Mouse (Mus musculus) kidney, embryonic 16.5 days (tissue): Measurements from ENCODE around the gene Med12l. TPM values are rescaled to one million over a fixed set of nuclear protein-coding genes. Genes with fewer than 3 reads are reported as not detected.

ENCODE experiments used
- ATAC-seq: fragments of 200-750 bp; cut with Nextera tagmentation; 2 replicates; pipeline ENCODE4 v1.8.0; 2017; ENCODE audit warnings: moderate TSS enrichment; ENCODE audit not compliant: low FRiP score, low TSS enrichment
- H3K27ac ChIP-seq: fragments of 300-500 bp; sonication (generic); 2 replicates; pipeline ENCODE4 v1.5.1; 2014; ENCODE audit warnings: low read length
- H3K27me3 ChIP-seq: fragments of 300-500 bp; sonication (generic); 2 replicates; pipeline ENCODE4 v1.6.1; 2014; ENCODE audit warnings: low read length, control low read depth, mixed read lengths; ENCODE audit not compliant: insufficient read depth
- H3K36me3 ChIP-seq: fragments of 300-500 bp; sonication (generic); 2 replicates; pipeline ENCODE4 v1.6.1; 2014; ENCODE audit warnings: low read length, control low read depth, mixed read lengths; ENCODE audit not compliant: insufficient read depth
- H3K4me1 ChIP-seq: fragments of 300-500 bp; sonication (generic); 2 replicates; pipeline ENCODE4 v1.6.1; 2014; ENCODE audit warnings: low read length, control low read depth, mixed read lengths; ENCODE audit not compliant: insufficient read depth
- H3K4me2 ChIP-seq: fragments of 300-500 bp; sonication (generic); replicated peaks from 2 replicates; pipeline ENCODE4 v1.6.1; 2014; ENCODE audit warnings: low read depth, low read length
- H3K4me3 ChIP-seq: fragments of 300-500 bp; sonication (generic); 2 replicates; pipeline ENCODE4 v1.5.1; 2014; ENCODE audit warnings: mild to moderate bottlenecking, low read length
- H3K9ac ChIP-seq: fragments of 300-500 bp; sonication (generic); replicated peaks from 2 replicates; pipeline ENCODE4 v1.6.1; 2014; ENCODE audit warnings: low read length
- H3K9me3 ChIP-seq: fragments of 300-500 bp; sonication (generic); 2 replicates; pipeline ENCODE4 v1.6.1; 2016; ENCODE audit warnings: low read length, control low read depth
- WGBS: fragments of 180-500 bp; shearing (Covaris S2); extraction: QIAGEN DNeasy Blood & Tissue Kit; methylation state at CpG from one replicate; pipeline ENCODE4 v1.1.7; 2014; 5-methylcytosine and 5-hydroxymethylcytosine counted together
- polyA plus RNA-seq: library from polyadenylated mRNA; unstranded; fragments of >200 nt; fragmentation: Nextera tagmentation; extraction: Ambion mirVana; gene quantifications from 2 replicates; pipeline ENCODE4 v1.2.1, GENCODE M21; 2015

Gene Med12l
- polyA plus RNA-seq, 1 experiment from 2014 or later = 2.1 TPM

DNA sequence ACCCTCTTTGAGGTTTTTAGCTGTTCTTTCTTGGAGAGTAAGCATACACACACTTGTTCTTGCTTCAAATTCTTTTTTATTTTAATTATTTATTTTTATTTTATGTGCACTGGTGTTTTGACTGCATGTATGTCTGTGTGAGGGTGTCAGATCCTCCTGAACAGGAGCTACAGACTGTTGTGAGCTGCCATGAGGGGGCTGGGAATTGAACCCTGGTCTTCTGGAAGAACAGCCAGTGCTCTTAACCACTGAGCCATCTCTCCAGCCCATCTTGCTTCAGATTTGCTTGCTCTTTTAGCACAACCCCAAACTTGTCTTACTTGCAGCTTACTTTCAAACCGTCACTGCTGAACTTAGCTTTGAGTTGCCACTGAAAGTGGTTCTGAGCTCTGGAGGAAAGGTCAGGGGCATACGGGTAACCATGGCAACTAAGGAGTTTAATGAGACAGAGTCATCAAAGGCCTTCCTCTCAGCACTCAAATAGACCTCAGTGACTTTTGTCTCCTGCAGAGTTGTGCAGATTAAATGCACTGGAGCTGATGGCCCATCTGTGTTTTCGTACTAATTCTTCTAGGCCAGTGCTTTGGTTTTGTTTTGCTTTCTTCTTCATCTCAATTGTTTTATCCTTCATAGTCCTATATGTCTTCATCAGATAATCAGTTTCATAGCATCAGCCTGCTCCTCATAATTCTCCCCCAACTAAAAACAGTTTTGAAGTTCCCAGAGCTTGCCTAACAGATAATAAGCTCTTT is 272.1 kb downstream of the Med12l start:
- Histone ChIP-seq H3K9ac (no peak overlapping the region), H3K27me3 (no peaks in the 10 kb centered on the region), H3K9me3 (no peaks in the 10 kb centered on the region), H3K4me1 (no peaks in the 10 kb centered on the region), H3K36me3 (no peaks in the 10 kb centered on the region), H3K4me2 (no peak overlapping the region), H3K4me3 (no peak overlapping the region), H3K27ac (no peak overlapping the region)
- WGBS = 28% methylated on average over 3 of the region's 3 CpGs
- no peak for ATAC-seq

DNA sequence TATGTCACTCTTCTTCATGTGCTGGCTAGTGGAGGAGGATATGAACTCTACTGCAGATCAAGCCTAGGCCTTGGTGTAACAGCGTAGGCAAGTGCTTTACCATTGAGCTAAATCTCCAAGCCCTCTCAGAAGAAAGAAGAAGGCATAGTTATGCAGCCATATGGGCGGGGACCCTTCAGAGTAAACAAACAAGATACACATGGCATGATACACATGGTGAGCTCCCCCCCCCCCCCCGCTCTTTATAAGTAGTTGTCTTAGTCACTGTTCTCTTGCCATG is 272.6 kb downstream of the Med12l start:
- 78% methylated on average over 3 of the region's 3 CpGs for WGBS
- no peak overlapping the region for H3K9ac ChIP-seq
- no peaks in the 10 kb centered on the region for H3K4me1 ChIP-seq
- no peak overlapping the region for H3K4me3 ChIP-seq
- no peak overlapping the region for H3K4me2 ChIP-seq
- H3K36me3 ChIP-seq = no peaks in the 10 kb centered on the region
- no peaks in the 10 kb centered on the region for H3K9me3 ChIP-seq
- H3K27ac ChIP-seq = no peak overlapping the region
- no peaks in the 10 kb centered on the region for H3K27me3 ChIP-seq
- ATAC-seq = no peak

DNA sequence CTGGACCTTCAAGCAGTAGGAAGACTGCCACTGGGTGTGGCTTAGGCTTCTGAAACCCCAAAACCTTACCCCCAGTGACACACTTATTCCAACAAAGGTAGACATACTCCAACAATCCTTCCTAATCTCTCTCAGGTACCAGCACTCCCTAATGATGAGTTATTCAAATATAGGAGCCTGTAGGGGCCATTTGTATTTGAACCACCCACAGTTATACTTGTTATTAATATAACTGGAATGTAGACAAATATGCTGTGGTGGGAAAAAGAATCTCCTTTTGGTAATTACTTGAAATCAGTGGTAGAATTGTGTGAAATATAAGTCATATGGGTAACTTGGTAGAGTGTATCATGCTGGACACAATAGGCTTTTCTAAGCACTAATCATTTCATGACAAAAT is 273.0 kb downstream of the Med12l start:
- no peak for ATAC-seq
- no peaks in the 10 kb centered on the region for H3K36me3 ChIP-seq
- no peak overlapping the region for H3K4me3 ChIP-seq
- no peak overlapping the region for H3K4me2 ChIP-seq
- H3K9me3 ChIP-seq = no peaks in the 10 kb centered on the region
- no peak overlapping the region for H3K27ac ChIP-seq
- H3K9ac ChIP-seq = no peak overlapping the region
- H3K27me3 ChIP-seq = no peaks in the 10 kb centered on the region
- no peaks in the 10 kb centered on the region for H3K4me1 ChIP-seq

DNA sequence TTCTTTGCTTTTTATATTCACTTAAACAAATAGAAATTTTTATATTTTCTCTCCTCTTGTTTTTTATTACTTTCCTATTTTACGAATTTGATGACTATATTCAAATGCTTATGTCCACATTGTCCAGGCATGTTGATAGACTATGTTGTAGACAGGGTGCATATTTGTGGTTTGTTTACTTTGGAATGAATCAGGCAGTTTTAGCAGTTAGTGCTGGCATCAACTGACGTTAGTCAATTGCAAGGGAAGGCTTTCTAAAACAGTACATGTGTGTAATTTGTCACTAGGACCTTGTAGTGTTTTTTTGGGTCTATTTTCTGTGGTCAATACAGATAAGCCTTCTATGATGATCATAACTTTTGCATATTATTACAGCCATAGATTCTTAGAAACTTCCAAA is 284.9 kb downstream of the Med12l start:
- Histone ChIP-seq H3K4me1 (no peaks in the 10 kb centered on the region), H3K27me3 (no peaks in the 10 kb centered on the region), H3K4me3 (no peak overlapping the region), H3K4me2 (no peak overlapping the region), H3K9ac (no peak overlapping the region), H3K9me3 (no peaks in the 10 kb centered on the region), H3K27ac (no peak overlapping the region), H3K36me3 (no peaks in the 10 kb centered on the region)
- whole genome bisulfite sequencing = 41% methylated on average over 2 of the region's 2 CpGs
- ATAC-seq = no peak

DNA sequence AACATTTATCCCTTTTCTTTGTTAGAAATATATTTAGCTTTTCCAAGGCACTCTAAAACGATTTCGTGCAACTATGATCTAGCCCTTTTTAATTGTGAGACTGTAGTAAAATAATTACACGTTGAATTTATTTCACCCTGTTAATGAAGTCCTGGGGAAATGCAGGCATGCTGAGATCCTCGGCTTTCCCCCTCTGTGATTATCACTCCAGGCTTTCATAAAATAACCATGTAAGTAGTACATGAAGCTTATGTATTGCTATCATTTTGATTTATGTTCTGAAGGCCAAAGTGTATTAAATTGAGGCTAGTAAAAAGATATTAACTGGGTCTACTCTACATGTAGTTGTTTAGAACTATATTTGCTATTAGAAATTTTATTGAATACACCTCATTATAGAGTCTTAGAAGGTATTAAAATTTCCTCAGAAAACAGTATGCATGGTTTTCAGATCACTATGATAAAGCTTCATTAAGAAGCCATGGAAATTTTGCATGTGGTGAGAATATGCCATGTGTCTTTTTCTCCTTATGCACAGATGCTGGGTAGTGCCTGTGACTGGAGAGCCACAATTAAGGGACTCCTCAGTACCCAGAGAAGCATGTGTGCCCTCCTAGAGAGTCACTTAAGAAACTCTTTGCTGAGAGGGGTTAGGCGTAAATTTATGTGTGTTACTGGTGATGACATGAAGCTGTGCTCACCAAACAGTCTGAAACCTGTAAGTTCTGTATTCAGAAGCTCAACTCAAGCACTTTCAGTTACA is 288.0 kb downstream of the Med12l start:
- no peak overlapping the region for H3K9ac ChIP-seq
- H3K4me3 ChIP-seq = no peak overlapping the region
- H3K27ac ChIP-seq = no peak overlapping the region
- no peaks in the 10 kb centered on the region for H3K9me3 ChIP-seq
- H3K36me3 ChIP-seq = no peaks in the 10 kb centered on the region
- no peaks in the 10 kb centered on the region for H3K4me1 ChIP-seq
- ATAC-seq = no peak
- H3K4me2 ChIP-seq = no peak overlapping the region
- no peaks in the 10 kb centered on the region for H3K27me3 ChIP-seq
- WGBS = 83% methylated on average over 5 of the region's 5 CpGs

DNA sequence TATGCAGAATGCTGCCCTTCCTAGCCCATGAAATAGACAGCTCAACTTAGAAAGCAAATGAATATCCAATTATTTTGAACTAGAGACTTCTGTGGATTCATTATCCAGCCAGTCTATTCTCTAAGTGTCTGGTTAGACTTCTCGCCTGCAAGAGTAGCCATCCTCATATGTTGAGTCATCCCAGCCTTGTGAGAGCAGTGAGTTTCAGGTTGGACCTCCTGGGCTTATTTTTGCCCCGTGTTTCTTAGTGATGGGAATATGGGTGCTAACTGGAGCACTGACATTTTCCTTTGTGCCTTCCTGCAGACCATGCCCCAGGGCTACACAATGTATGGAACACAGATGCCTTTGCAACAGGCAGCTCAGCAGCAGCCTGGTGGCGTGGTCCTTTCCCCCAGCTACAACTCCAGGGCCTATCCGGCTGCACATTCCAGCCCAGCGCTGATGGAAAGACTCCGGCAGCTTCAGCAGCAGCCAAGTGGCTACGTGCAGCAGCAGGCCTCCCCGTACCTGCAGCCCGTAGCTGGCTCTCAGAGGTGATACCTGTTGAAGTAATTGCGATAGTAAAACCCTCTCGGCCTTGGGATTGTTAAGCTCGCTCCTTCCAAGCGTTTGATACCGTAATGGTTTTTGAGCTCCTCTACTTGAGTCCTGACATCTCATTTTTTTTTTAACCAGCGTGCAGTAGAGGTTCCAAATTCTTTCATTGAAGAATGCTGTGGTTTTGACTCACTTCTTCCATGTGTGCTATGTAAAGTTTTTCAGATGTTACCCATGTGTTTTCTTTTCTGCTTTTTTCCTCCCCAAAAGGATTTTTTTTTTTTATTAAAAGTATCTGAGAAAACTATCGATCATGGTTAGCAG is 290.3 kb downstream of the Med12l start:
- Histone ChIP-seq H3K27ac (no peak overlapping the region), H3K4me2 (no peak overlapping the region), H3K4me1 (no peaks in the 10 kb centered on the region), H3K36me3 (no peaks in the 10 kb centered on the region), H3K9ac (no peak overlapping the region), H3K4me3 (no peak overlapping the region), H3K27me3 (no peaks in the 10 kb centered on the region), H3K9me3 (no peaks in the 10 kb centered on the region)
- 86% methylated on average over 16 of the region's 16 CpGs for WGBS
- ATAC-seq = no peak

DNA sequence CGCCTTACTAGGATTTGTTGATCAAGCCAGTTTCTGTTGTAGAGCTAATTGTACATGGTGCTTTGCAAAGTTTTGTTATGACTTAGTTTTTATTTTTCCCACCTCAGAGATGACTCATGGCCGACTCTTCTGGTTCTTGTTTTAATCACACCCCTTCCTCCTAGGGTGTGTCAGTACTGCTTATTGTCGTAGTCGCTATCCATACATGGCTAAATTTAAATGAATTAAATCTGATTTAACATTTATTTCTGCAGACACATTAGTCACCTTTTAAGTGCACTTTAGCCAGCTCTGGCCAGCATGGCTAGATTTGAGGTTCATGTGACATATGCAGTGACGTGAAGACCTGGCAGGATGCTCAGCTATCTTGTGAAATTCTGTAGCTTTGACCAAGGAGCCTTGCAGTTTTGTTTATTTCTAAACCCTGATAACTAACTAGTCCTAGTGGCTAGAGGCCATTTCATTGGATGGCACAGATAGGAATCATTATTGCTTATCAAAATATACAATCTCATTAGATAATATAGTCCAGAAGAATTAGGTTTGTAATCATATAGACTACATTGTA is 291.0 kb downstream of the Med12l start:
- H3K36me3 ChIP-seq = no peaks in the 10 kb centered on the region
- no peaks in the 10 kb centered on the region for H3K4me1 ChIP-seq
- no peak overlapping the region for H3K4me3 ChIP-seq
- no peak overlapping the region for H3K9ac ChIP-seq
- 91% methylated on average over 5 of the region's 5 CpGs for WGBS
- H3K27me3 ChIP-seq = no peaks in the 10 kb centered on the region
- no peak overlapping the region for H3K27ac ChIP-seq
- no peak for ATAC-seq
- H3K9me3 ChIP-seq = no peaks in the 10 kb centered on the region
- H3K4me2 ChIP-seq = no peak overlapping the region

DNA sequence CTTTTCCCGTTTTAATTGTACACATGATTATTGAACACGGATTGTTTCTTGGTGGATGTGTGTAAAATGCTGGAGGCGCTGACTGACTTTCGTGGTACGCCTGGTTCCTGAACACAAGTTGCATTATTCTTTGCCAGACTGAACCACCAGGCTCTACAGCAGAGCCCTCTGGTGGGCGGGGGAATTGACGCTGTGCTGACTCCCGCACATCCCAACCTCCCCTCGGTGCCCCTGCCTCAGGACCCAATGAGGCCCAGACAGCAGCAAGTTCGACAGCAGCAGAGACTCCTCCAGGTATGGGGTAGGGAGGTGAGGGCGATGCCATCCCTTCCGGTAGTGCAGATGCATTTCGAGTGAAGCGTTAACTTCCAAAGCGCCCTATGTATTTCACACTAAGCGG is 292.0 kb downstream of the Med12l start:
- WGBS = 86% methylated on average over 16 of the region's 16 CpGs
- Histone ChIP-seq H3K9ac (no peak overlapping the region), H3K4me2 (no peak overlapping the region), H3K27ac (no peak overlapping the region), H3K4me3 (no peak overlapping the region), H3K36me3 (no peaks in the 10 kb centered on the region), H3K9me3 (no peaks in the 10 kb centered on the region), H3K27me3 (no peaks in the 10 kb centered on the region), H3K4me1 (no peaks in the 10 kb centered on the region)
- ATAC-seq = no peak

DNA sequence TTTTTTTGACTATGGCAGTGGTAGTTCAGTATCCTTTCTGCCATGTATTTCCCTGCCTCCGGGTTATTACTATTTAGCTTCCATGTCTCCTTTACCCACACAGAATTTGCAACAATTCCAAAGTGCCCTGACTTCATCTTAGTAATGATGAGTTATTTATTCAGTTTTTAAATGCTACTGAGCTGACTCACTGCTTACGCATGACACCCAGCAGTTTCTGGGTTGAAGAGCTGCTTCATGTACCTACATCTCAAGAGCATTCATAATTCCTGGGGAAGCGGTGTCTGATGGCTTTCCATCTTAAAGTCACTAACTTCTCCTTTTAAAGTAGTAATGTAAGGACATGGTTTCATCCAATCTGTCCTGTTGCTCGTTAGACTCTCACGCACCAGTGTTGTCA is 299.3 kb downstream of the Med12l start:
- no peak overlapping the region for H3K4me2 ChIP-seq
- no peaks in the 10 kb centered on the region for H3K9me3 ChIP-seq
- no peak overlapping the region for H3K9ac ChIP-seq
- 94% methylated on average over 5 of the region's 5 CpGs for WGBS
- no peaks in the 10 kb centered on the region for H3K36me3 ChIP-seq
- no peak overlapping the region for H3K27ac ChIP-seq
- no peak overlapping the region for H3K4me3 ChIP-seq
- H3K4me1 ChIP-seq = no peaks in the 10 kb centered on the region
- ATAC-seq = no peak
- no peaks in the 10 kb centered on the region for H3K27me3 ChIP-seq
